Mouse (Mus musculus) layer of hippocampus, adult 11-12 months (tissue): Measurements from ENCODE around the gene Cxcl2.

Experiments used
- DNase-seq: peaks from one replicate; pipeline ENCODE4 v3.0.0; 2022; ENCODE audit warnings: low spot score

Gene Cxcl2

GRCm38 (mm10) chr5:90903339-90904020 is at the start of gene Cxcl2:
TSS of gene Cxcl2 (plus strand) at chr5:90903871.
- no peak for DNase-seq

DNA sequence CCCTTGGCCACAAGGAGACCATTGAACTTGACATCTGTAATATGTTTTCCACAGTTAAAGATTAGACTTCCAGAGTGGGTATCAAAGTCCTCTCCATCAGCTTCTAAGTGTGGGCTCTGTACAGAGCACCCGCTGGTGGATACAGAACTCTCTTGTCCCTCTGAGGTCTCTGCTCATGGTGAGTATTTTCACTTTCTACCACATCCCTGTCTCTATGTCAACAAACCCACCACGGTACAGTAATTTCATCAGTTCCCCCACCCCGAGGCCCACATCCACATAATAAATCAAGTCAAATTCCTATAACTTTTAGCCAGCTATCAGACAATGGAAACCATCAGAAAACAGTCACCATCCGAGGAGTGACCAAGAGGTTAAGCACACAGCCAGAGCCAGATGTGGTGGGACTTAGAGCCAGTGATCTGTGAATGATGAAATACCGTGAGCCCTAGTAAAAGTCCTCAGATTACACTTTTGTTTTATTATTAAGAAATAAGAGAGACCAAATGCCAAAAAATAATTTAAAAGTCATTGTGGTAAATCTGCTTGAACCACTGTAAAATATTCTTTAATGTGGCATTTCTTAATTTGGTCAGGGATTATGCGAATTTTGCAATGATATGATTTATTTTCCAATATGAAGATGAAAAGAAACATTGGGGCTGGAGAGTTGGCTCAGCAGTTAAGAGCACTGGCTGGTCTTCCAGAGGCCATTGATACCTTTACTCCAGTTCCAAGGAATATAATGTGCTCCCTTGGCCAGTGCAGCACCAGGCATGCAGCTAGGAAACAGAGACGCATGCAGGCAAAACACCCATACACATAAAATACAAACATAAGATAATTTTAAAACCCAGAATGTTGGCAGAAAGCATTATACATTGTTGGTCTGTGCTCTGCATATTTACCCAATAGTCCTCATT is 48.1 kb upstream of the Cxcl2 start:
- DNase-seq = no peak

DNA sequence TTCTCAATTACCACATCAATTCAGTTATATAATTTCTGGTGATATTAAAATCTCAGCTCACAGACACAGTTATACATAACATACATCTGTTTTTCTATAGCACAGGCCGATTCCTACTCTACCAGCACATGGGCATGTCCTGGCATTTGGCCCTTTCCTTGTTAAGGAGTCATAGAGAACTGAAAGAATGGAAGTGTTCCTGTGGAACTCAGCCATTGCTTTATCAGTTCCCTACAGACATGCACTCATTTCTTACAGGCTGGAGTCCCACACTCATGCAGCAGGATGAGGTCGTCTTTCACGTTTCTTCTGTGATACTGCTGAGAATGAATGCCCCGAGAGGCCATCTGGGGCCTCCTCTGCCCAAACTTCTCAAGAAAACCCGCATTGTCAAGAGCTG is 46.2 kb upstream of the Cxcl2 start:
- no peak for DNase-seq

DNA sequence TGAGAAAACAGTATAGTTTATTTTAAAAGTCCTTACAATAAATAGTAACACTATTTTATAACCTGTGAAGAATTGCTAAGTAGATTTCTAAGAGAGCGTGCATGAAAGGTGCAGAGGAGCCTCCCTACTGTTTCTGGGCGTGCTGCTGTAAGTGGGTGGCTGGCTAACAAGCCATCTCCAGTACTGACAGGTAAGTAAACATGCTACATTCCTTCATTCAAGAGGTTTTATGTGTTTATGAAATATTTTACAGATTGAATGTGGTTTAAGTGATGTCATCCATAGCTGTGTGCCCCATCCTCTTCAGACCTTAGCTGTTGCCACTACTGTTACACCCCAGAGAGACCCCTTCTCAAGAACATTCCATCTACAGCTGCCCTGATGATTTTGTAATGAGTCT is 45.2 kb upstream of the Cxcl2 start:
- DNase-seq = no peak

GRCm38 (mm10) chr5:90859031-90859430 is 44.6 kb upstream of the Cxcl2 start:
- peak; percentile 19 for DNase-seq

DNA sequence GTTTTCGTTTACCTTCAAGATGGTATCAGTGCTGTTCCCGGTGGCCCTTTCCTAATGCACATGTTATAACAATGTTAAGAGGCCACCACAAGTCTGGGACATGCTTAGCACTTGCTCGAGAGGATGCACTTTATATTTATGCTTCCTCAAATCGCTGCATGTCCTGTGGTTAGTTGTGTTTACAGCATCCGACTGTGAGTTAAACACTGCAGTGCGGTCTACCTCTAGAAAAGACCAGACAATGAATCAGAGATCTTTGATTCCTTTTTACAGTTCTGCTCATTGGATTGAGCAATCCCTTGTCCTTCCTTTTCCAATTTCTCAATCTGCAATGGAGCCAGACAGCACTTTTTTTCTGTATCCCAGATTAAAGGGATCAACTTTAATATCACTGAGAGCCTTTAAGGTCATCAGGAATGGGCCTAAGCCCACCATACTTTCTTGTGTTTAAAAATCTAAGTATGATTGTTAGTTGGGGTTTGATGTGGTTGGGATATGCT is 41.7 kb upstream of the Cxcl2 start:
- no peak for DNase-seq

DNA sequence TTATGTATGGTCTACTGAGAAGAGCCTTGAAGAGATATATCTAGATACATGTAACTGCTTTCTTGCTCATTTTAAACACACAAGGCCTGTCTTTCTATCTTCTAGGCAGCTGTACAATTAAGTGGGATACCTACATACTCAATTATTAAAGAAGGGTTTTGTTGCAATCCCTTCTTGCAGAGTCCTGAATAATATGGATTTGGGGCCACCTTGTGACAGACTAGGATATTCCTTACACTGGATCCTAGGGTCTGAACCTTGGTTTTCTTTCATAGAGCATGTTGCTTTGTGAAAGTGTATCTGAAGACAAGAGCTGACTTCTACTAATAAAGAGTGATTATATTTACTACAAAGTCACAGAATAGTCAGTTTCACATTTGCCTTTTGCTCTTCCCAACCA is 36.9 kb upstream of the Cxcl2 start:
- no peak for DNase-seq

- DNase-seq = no peak
Measured at GRCm38 (mm10) chr5:90872377-90872776, 31.3 kb upstream of the Cxcl2 start.

DNA sequence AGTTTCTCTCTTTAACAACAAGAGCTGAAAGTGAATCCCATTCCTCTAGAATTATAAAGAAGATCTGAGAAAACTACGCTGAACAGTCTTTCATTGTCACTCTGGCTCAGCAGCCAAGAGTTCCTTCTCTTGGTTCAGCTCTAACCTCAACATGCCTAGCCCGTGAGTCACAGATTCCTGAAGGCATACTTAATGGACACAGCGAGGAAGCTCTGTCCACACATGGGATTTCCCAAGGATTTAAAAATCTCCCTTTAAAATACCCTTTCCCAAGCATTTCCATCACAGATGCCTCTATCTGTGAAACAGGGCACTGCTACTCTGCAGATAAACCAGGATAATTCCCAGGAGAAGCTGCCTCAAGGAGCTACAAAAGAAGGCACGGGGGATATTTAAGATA is 27.6 kb upstream of the Cxcl2 start:
- DNase-seq = no peak

- DNase-seq = no peak
Measured at GRCm38 (mm10) chr5:90876471-90877172, 27.0 kb upstream of the Cxcl2 start.

DNA sequence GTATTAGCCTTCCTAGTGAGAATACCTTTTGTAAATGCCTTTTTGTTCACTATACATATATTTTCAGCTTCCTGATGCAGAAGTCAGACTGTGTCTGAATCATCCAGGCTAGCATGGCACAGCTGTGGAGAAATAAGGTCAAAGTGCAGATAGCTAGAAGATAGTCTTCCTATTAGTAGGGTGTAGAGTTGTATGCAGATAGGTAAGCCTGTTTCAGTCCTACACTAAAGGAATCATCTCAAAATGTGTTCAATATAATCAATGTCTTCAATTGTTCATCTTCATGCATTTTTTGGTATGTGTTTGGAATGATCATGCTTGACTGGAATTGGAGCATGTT is 26.5 kb upstream of the Cxcl2 start:
- no peak for DNase-seq

- DNase-seq = no peak
Measured at GRCm38 (mm10) chr5:90879307-90880014, 24.2 kb upstream of the Cxcl2 start.

GRCm38 (mm10) chr5:90880335-90880850 is 23.3 kb upstream of the Cxcl2 start:
- DNase-seq = no peak

GRCm38 (mm10) chr5:90881021-90881420 is 22.6 kb upstream of the Cxcl2 start:
- no peak for DNase-seq

DNA sequence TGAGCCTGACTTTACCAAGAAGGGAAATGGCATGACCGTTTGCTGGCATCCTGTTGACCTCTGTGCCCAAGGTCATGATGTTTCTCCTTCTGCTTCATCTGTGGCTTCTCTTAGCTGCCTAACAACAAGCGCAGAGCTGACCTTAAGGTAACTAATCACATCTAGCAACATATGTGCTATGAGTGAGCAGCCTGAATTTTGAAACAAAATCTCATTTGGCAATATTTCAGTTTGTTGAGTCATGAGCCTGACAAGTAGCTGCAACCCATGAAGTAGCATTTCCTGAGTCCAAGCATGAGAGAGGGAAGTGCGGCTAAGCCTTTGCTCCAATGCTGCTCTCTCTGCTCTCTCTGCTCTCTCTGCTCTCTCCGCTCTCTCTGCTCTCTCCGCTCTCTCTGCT is 22.0 kb upstream of the Cxcl2 start:
- DNase-seq = no peak

DNA sequence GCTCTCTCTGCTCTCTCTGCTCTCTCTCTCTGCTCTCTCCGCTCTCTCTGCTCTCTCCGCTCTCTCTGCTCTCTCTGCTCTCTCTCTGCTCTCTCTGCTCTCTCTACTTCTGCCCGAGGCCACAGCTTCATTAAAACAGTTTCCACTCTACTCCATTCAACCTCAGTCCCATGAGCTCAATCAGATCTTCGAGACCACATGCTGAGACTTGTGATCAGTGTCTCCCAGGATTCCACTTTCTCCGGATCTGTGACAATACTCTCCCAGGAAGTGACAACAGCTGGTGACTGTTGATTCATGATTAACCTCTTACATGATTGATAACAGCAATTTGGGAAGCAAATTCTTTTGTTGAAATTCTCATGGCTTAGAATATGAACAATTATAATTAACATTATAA is 21.5 kb upstream of the Cxcl2 start:
- no peak for DNase-seq

DNA sequence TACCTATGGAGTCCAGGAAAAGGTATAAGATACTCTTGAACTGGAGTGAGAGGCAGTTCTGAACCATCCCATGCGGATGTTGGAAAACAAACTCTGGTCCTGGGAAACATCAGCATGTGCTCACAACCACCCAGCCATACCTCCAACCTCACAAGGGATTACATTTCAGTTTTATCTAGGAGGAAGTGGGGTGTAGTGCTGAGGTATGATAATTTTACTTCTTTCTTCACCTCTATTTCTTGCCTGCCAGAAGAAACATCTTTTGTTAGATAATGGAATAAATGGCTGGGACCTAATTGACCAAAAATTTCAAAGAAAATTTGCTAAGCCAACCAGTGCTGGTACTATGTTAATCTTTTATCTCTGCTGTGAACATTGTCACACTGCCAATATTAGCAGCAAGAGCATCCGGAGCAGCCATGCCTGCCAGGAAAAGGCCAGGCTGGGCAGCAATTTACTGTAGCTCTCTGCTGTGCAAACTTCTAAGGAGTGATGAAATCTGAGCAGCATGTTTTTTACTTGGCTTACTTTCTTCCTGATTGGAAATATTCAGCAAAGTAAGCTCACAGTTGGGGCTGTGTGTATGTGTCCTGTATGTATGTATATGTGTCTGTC is 18.9 kb upstream of the Cxcl2 start:
- no peak for DNase-seq

- DNase-seq = no peak
Measured at GRCm38 (mm10) chr5:90888661-90889060, 15.0 kb upstream of the Cxcl2 start.

DNA sequence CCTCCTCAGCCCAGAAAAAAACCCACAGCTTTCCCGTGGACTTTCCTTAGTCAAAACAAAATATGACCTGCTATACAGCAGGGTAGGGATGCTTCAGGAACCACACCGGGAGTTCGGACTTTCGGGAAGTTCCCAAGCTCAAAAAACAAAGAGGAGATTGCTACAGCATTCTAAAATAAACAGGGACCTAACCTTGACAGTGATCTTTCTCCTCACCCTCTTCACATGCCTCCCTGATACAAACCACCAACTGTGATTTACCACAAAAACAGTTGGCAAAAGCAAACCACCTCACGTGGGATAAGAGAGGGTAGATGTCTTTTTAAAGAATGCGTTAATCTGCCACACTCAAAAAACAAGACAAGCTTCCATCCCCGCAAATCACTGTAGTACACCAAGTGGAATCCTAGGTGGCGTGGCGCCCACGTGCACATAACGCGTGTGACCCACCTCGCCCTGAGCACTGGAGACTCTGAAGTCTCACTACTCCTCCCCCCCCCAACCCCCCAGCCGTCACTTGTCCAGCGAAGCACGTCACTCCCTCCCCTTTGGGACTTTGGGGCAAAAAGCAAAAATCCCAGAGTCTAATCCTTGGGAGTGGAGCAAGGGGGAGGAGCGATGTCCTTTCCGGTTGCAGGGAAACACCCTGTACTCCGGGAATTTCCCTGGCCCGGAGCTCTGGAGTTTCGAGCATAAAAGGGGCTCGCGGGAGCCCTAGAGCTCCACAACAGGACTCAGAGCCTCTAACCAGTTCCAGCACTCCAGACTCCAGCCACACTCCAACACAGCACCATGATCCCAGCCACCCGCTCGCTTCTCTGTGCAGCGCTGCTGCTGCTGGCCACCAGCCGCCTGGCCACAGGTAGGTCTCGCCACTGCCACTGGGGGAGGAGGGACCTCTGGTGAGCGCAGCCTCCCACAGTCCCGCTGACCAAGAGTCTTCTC is 12.9 kb upstream of the Cxcl2 start, which contains the start of gene Cxcl1:
Gene Cxcl1, plus strand, starts transcription at position 723 of the 945 bp plus-strand sequence.
- DNase-seq = no peak

GRCm38 (mm10) chr5:90891464-90891813 is 12.2 kb upstream of the Cxcl2 start:
- no peak for DNase-seq
